Mouse (Mus musculus) erythroblast, embryonic 14.5 days (primary cell): Measurements from ENCODE around the gene Tiam1.

Experiments
- GATA1 ChIP-seq: IDR thresholded peaks from 2 replicates; pipeline ENCODE4 v1.6.1; 2012; ENCODE audit warnings: low read length, inconsistent platforms, mixed read lengths
- TAL1 ChIP-seq: IDR thresholded peaks from 3 replicates; pipeline ENCODE4 v1.6.1; 2012; ENCODE audit warnings: low read length, inconsistent platforms, mixed read lengths

DNA sequence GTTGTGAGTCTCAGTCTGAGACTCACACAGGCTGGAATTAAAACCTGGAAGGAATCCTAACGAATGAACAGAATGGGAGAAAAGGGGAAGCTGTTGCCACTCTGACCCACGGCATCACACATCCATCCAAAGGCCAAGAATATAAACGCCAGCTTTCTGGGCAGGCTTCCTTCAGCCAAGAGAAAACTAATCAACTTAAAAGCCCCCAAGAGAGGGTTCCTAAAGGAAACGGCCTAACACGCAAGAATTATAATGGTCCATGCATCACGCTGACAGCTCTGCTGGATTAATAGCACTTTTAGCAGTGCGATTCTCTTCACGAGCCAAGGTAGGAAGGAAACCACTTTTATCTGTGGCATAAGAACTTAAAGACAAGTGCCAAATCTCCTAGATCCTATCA is 242.9 kb downstream of the Tiam1 start:
- TF ChIP-seq GATA1 (no peak), TAL1 (no peak)
